Mouse (Mus musculus) heart, embryonic 13.5 days (tissue): ENCODE results near the gene Aar2. TPM values are rescaled to one million over a fixed set of nuclear protein-coding genes. Genes with fewer than 3 reads are reported as not detected.

Source experiments
- polyA plus RNA-seq: library from polyadenylated mRNA; unstranded; fragments of >200 nt; fragmentation: Nextera tagmentation; extraction: Ambion mirVana; gene quantifications from 2 replicates; pipeline ENCODE4 v1.2.1, GENCODE M21; 2015

The Aar2 gene
- polyA plus RNA-seq, 1 experiment from 2014 or later, result 22.4 TPM

Other genes with a start within 250 kb of the Aar2 start
- 2.5 and 2.9 TPM in 2 replicates for gene Cnbd2, start 235.3 kb upstream of the Aar2 start, polyA plus RNA-seq
- gene Scand1, start 234.9 kb upstream of the Aar2 start, polyA plus RNA-seq, result 47.0 and 53.3 TPM in 2 replicates
- gene Epb41l1, start 126.7 kb upstream of the Aar2 start, polyA plus RNA-seq, result 1.1 and 1.2 TPM in 2 replicates
- gene Dlgap4, start 66.1 kb downstream of the Aar2 start, polyA plus RNA-seq, result 51.9 and 53.5 TPM in 2 replicates
- gene Myl9, start 227.8 kb downstream of the Aar2 start, polyA plus RNA-seq, result 1,696 and 1,855 TPM in 2 replicates